Mouse (Mus musculus): ENCODE data around the gene Dmrta2.
A peak's percentile ranks its signal among the peaks of the same experiment; 100 is the strongest.

The Dmrta2 gene

DNA sequence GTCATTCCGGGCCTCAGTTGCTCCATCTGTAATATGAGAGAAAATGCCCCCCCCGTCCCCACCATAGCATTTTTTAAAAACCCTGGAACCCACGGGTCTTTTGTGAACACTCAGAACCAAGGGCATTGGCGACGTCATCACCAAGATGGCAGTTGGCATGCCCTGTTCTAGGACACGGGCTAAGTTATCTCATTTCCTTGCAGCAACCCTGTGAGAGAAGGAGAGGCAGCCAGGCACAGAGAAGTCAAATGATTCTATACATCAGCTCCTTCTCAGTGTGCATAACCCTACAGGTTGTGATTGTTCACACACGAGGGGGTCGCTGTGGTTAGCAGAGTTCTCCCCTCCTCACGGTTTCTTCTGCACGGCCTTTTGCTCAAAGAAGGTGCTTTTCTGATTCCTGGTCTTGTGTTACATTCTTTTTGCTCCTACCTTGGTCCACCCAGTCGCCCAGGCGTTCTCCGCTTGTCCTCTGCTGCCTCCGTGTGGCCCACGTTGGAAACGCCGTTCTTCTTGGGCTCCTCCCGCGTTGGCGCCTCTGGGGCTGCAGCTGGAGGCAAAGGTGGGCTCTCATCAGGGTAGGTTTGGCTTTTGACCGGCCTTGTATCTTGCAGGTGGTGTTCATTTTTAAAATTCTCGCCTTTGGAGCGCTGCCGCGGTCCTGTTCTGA, 44.2 kb downstream of the Dmrta2 start:
- DNase-seq (ENCODE audit: low read depth, low spot score), result peak; percentile 83

- DNase-seq (ENCODE audit: low read depth, low spot score), result peak; percentile 81
These were observed 50.8 kb downstream of the Dmrta2 start for GRCm38 (mm10) chr4:110028461-110029188.

GRCm38 (mm10) chr4:110029446-110029845, 51.6 kb downstream of the Dmrta2 start:
- no peak for DNase-seq (ENCODE audit: low read depth, low spot score)

Measured in mesoderm, embryonic 11.5 days (tissue).